Mouse (Mus musculus): ENCODE data around the gene Trim75.
A peak's percentile ranks its signal among the peaks of the same experiment; 100 is the strongest.

The Trim75 gene

DNA sequence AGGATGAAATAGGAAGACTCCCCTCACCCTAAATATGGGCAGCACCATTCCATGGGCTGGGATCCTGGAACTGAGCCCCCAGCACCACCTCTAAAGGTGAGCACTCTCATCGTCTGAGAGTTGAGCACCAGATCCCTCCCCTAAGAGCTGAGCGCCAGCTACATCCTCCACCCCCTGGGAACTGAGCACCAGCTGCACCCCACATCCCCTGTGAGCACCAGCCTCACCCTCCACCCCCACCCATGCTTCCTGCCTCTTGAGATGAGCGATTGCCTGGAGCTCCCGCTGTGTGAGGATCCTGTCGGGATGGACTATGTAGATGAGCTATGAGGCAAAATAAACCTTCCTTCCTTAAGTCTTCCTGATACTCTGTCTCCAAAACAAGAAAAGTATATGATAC is 44.7 kb downstream of the Trim75 start:
- peak; percentile 56 to 76 for DNase-seq

DNA sequence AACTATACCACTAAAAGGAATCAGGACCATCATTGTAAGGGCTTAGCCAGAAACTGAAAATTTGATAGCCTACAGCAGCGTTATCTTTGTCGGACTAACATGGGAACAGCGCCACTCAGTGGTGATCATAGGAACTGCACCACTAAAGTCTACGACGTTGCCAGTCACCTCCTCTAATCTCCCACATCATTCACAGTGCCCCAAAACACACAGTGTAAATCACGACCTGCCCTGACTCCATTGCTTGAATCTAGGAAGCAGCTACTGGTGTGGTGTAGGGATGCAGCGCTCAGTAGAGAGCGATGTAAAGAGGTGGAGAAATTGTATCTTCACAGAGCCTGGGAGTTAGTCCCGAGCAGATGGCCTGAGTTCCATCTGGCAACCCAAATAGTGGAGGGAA is 46.1 kb downstream of the Trim75 start:
- DNase-seq, result peak; percentile 69 to 73

- no peak for DNase-seq
Observed at GRCm38 (mm10) chr8:64941019-64941418, 46.6 kb downstream of the Trim75 start.

DNA sequence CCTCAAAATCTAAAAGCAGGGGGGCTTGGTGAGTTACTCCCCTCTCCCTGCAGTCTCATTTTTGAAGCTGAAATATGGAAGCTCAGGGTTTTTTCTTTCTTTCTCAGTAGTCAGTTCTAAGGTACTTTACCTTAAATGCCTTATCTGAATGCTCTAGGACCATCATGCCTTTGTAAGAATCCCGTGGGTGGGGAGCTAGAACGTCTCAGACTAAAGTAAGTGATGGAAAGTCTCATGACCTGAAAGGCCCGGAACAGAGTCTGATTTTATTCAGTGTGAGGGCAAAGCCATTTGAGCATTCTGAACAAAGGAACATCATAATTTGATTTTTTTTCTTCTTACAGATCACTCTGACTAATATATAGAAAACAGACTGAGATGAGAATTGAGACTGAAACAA is 52.6 kb downstream of the Trim75 start:
- DNase-seq, result no peak
